Mouse (Mus musculus) Muller cell, postnatal 12 days (primary cell): ENCODE measurements at regions not wholly inside any gene's neighbourhood (a gene's known extent, or its start where the extent isn't known, plus 50 kb on each side); places are given as distances from the start of the nearest gene placed in this dataset.
A peak's percentile ranks its signal among the peaks of the same experiment; 100 is the strongest.

Experiments used
- DNase-seq: peaks from one replicate; pipeline ENCODE4 v3.0.0-alpha.2; 2015; ENCODE audit errors: inconsistent ontology term

GRCm38 (mm10) chrX:47330969-47331368 is 561.8 kb downstream of the Smarca1 start:
- DNase-seq: no peak

DNA sequence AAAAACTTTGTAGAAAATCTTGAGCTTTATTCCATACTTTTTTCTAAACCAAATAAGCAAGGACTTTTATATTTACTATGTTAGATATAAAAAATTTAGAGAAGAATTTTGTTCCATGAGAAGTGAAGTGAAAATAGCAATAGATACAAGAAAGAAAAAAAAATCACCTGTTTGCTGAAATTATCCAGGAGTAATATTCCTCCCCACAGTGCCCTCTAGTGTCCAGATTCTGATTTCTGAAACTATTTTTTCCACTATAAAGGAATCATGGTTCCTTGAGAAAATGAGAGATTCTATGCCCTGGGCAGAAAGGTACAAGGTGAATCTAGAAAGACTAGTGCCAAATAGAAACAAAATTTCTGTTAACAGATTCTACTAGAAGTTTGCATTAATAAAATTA is 564.0 kb downstream of the Smarca1 start:
- DNase-seq: no peak

GRCm38 (mm10) chrX:47315810-47316209 is 577.0 kb downstream of the Smarca1 start:
- no peak for DNase-seq

GRCm38 (mm10) chrX:47307140-47307539 is 585.6 kb downstream of the Smarca1 start:
- DNase-seq: no peak

DNA sequence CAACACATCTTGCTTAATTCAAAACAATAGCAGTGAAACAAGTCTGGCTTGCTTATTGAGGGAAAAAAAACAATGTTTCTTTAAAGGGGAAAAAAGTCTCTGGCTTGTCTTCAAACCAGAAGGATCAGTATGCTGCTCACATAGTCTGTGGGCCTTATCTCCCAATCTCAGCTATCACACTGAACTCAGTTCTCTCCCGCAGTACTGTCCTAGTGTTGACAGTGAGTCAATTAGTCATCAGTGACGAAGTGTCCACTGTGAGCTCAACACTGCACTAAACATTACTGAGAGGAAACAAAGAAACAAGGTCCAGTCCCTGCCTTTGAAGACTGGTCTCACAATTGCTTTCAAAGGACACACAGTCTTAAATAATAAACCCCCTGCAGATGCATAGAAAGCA is 589.2 kb downstream of the Smarca1 start:
- peak; percentile 2 for DNase-seq

DNA sequence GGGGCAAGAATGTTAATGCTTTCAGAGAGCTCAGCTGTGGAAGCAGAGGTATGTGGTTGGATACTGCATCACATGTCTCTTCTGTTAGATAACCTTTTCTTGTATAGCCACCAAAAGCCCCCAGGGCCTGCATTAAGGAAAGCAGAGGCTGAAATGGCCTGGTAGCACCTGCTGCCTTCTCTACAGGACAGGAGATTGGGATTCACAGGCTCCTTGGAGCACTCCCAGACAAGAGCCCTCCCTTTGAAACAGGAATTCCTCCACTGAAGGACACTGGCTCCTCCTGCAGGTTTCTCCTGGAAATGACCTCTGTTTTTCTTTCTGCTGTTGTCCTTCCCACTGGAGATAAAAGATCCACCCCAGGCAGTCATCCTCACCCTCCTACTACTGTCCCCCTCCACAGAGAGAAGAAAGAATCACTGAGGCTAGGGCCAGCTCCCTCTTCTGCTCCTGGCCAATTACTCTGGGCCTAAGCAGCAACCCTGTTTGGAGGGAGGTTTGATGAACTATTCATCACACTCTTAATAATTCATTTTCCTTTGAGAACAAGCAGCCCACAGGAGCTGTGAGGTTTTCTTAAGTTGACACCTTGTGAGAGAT is 600.1 kb downstream of the Smarca1 start:
- peak; percentile 24 for DNase-seq
